Mouse (Mus musculus): ENCODE measurements around the gene Shank2. TPM values are rescaled to one million over a fixed set of nuclear protein-coding genes. Genes with fewer than 3 reads are reported as not detected.

Shank2 gene
- polyA plus RNA-seq, 2 experiments = 0.59 to 0.89 TPM

GRCm38 (mm10) chr7:144102222-144102980 is 100.7 kb downstream of the Shank2 start:
- Histone ChIP-seq H3K4me2 (replicated peaks; ENCODE audit: low read depth, low read length, severe bottlenecking) (no peak overlapping the region), H3K36me3 (ENCODE audit: control insufficient read depth, insufficient read depth, low read length) (no peaks in the 10 kb centered on the region), H3K9me3 (ENCODE audit: control insufficient read depth, low read length) (no peaks in the 10 kb centered on the region), H3K27ac (replicated peaks; ENCODE audit: low read depth, low read length) (no peak overlapping the region), H3K9ac (ENCODE audit: low read depth, low read length, severe bottlenecking) (no peak overlapping the region), H3K4me1 (ENCODE audit: control insufficient read depth, insufficient read depth, low read length) (no peaks in the 10 kb centered on the region), H3K4me3 (replicated peaks; ENCODE audit: low read length) (no peak overlapping the region), H3K27me3 (ENCODE audit: control insufficient read depth, insufficient read depth, low read length) (no peaks in the 10 kb centered on the region)
- WGBS = 30% methylated on average over 4 of the region's 4 CpGs
- ATAC-seq (ENCODE audit: low FRiP score, low read depth) (no peak), DNase-seq (ENCODE audit: low spot score) (no peak)
- TF ChIP-seq POLR2A (IDR thresholded peaks at IDR 0.05; ENCODE audit: borderline replicate concordance, extremely low read depth, insufficient read depth, insufficient read length) = no peak

- TF ChIP-seq POLR2A (IDR thresholded peaks at IDR 0.05; ENCODE audit: borderline replicate concordance, extremely low read depth, insufficient read depth, insufficient read length) = no peak
- Histone ChIP-seq H3K27me3 (ENCODE audit: control insufficient read depth, insufficient read depth, low read length) (no peaks in the 10 kb centered on the region), H3K9ac (ENCODE audit: low read depth, low read length, severe bottlenecking) (no peak overlapping the region), H3K36me3 (ENCODE audit: control insufficient read depth, insufficient read depth, low read length) (no peaks in the 10 kb centered on the region), H3K4me2 (replicated peaks; ENCODE audit: low read depth, low read length, severe bottlenecking) (no peak overlapping the region), H3K9me3 (ENCODE audit: control insufficient read depth, low read length) (no peaks in the 10 kb centered on the region), H3K4me3 (replicated peaks; ENCODE audit: low read length) (no peak overlapping the region), H3K4me1 (ENCODE audit: control insufficient read depth, insufficient read depth, low read length) (no peaks in the 10 kb centered on the region), H3K27ac (replicated peaks; ENCODE audit: low read depth, low read length) (no peak overlapping the region)
- ATAC-seq (ENCODE audit: low FRiP score, low read depth) = no peak
- DNase-seq (ENCODE audit: low spot score) = no peak
- 38% methylated on average over 1 of the region's 1 CpGs for WGBS
Observed at GRCm38 (mm10) chr7:144105952-144106351, 104.2 kb downstream of the Shank2 start.

GRCm38 (mm10) chr7:144106352-144107011 is 104.8 kb downstream of the Shank2 start:
- no peak for TF ChIP-seq POLR2A (IDR thresholded peaks at IDR 0.05; ENCODE audit: borderline replicate concordance, extremely low read depth, insufficient read depth, insufficient read length)
- Histone ChIP-seq H3K27ac (replicated peaks; ENCODE audit: low read depth, low read length) (no peak overlapping the region), H3K9ac (ENCODE audit: low read depth, low read length, severe bottlenecking) (no peak overlapping the region), H3K4me3 (replicated peaks; ENCODE audit: low read length) (no peak overlapping the region), H3K27me3 (ENCODE audit: control insufficient read depth, insufficient read depth, low read length) (no peaks in the 10 kb centered on the region), H3K36me3 (ENCODE audit: control insufficient read depth, insufficient read depth, low read length) (no peaks in the 10 kb centered on the region), H3K9me3 (ENCODE audit: control insufficient read depth, low read length) (no peaks in the 10 kb centered on the region), H3K4me1 (ENCODE audit: control insufficient read depth, insufficient read depth, low read length) (no peaks in the 10 kb centered on the region), H3K4me2 (replicated peaks; ENCODE audit: low read depth, low read length, severe bottlenecking) (no peak overlapping the region)
- DNase-seq (ENCODE audit: low spot score) (no peak), ATAC-seq (ENCODE audit: low FRiP score, low read depth) (no peak)
- 44% methylated on average over 8 of the region's 9 CpGs for WGBS

GRCm38 (mm10) chr7:144108141-144108540 is 106.4 kb downstream of the Shank2 start:
- Histone ChIP-seq H3K9ac (ENCODE audit: low read depth, low read length, severe bottlenecking) (no peak overlapping the region), H3K4me2 (replicated peaks; ENCODE audit: low read depth, low read length, severe bottlenecking) (no peak overlapping the region), H3K36me3 (ENCODE audit: control insufficient read depth, insufficient read depth, low read length) (no peaks in the 10 kb centered on the region), H3K27me3 (ENCODE audit: control insufficient read depth, insufficient read depth, low read length) (no peaks in the 10 kb centered on the region), H3K27ac (replicated peaks; ENCODE audit: low read depth, low read length) (no peak overlapping the region), H3K4me1 (ENCODE audit: control insufficient read depth, insufficient read depth, low read length) (no peaks in the 10 kb centered on the region), H3K4me3 (replicated peaks; ENCODE audit: low read length) (no peak overlapping the region), H3K9me3 (ENCODE audit: control insufficient read depth, low read length) (no peaks in the 10 kb centered on the region)
- no peak for ATAC-seq (ENCODE audit: low FRiP score, low read depth)
- TF ChIP-seq POLR2A (IDR thresholded peaks at IDR 0.05; ENCODE audit: borderline replicate concordance, extremely low read depth, insufficient read depth, insufficient read length) = no peak
- WGBS = 93% methylated on average over 5 of the region's 5 CpGs
- DNase-seq (ENCODE audit: low spot score) = no peak

GRCm38 (mm10) chr7:144111026-144111604 is 109.4 kb downstream of the Shank2 start:
- no peak for TF ChIP-seq POLR2A (IDR thresholded peaks at IDR 0.05; ENCODE audit: borderline replicate concordance, extremely low read depth, insufficient read depth, insufficient read length)
- no peak overlapping the region for H3K9ac ChIP-seq (ENCODE audit: low read depth, low read length, severe bottlenecking)
- H3K4me3 ChIP-seq (replicated peaks; ENCODE audit: low read length) = no peak overlapping the region
- H3K27ac ChIP-seq (replicated peaks; ENCODE audit: low read depth, low read length) = no peak overlapping the region
- H3K4me2 ChIP-seq (replicated peaks; ENCODE audit: low read depth, low read length, severe bottlenecking) = no peak overlapping the region
- WGBS = 43% methylated on average over 4 of the region's 4 CpGs
- DNase-seq (ENCODE audit: low spot score) (no peak), ATAC-seq (ENCODE audit: low FRiP score, low read depth) (no peak)
- H3K27me3 ChIP-seq (ENCODE audit: control insufficient read depth, insufficient read depth, low read length) = no peaks in the 10 kb centered on the region
- H3K4me1 ChIP-seq (ENCODE audit: control insufficient read depth, insufficient read depth, low read length) = no peaks in the 10 kb centered on the region
- H3K36me3 ChIP-seq (ENCODE audit: control insufficient read depth, insufficient read depth, low read length) = no peaks in the 10 kb centered on the region
- no peaks in the 10 kb centered on the region for H3K9me3 ChIP-seq (ENCODE audit: control insufficient read depth, low read length)

Measured in limb, embryonic 14.5 days (tissue).